Mouse (Mus musculus) hematopoietic stem cell, adult 5-6 weeks (primary cell): Measurements from ENCODE around the gene Elfn2. TPM values are rescaled to one million over a fixed set of nuclear protein-coding genes. Genes with fewer than 3 reads are reported as not detected.

Source experiments
- ATAC-seq, 2 experiments: fragments of 125-278 bp in 1 of 2; replicated peaks in 1 of 2; 2 replicates each; pipeline ENCODE4 v1.8.0; 2016 to 2017; ENCODE audit warnings: inconsistent platforms in 2 of 2, mild to moderate bottlenecking in 2 of 2, moderate number of reproducible peaks in 2 of 2, low read depth in 1 of 2, moderate TSS enrichment in 1 of 2; ENCODE audit not compliant: low FRiP score in 2 of 2, poor library complexity in 2 of 2, severe bottlenecking in 2 of 2, insufficient read depth in 1 of 2, low TSS enrichment in 1 of 2
- total RNA-seq: library from RNA; stranded (forward); fragments of 172-1452, 232-1000 nt; gene quantifications from 2 replicates; pipeline ENCODE4 v1.2.3, GENCODE M21; 2017

Gene Elfn2
- total RNA-seq, 1 experiment from 2014 or later = 0.20 TPM

- ATAC-seq = no peak
Observed at GRCm38 (mm10) chr15:78699513-78699912, 19.1 kb downstream of the Elfn2 start.

DNA sequence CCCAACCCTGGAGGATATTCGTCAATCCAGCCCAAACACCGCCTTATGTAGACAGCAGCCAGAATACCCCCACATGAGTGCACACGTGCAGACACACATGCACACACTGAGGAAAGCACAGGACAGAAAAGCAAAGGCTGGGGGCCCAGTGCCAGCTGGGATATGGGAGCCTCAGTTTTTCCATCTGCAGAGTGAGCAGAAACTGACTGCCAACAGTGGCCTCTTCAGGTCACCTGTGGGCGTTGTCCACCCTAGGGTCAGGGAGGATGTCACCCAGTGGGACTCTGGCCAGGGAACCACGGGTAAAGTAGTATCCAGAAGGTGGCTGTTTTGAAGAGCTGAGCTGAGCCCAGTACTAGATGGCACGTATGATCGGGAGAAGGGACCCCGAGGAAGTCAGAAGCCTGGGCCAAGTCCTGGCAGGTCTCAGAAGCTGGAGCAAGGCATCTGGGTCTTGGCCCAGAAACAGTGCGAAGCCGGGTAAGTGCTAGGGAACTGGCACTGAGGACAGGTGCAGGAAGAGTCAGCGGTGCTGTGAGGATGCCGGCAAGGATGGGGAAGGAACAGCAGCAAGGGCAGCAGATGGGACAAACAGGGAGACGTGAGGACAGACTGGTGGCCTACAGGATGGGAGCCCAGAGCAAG, 20.0 kb downstream of the Elfn2 start:
- ATAC-seq = no peak

DNA sequence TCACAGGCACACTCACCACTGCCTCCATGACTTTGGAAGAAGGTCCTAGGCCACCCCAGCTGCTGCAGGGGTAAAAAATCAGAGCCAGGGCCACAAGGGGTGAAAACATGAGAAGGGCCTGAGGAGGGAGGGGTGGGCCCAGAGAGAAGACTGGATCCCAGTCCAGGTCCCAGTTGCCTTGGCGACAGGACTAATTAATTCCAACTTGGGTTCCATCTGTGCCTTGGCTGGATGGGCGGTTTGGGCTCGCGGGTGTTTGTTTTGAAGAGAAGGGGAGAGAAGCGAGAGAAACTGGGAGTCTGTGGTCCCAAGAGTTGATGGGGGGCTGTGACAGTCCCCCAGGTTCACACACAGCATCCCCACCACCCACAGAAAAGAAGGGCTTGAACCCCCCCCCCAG, 20.5 kb downstream of the Elfn2 start:
- no peak for ATAC-seq

- ATAC-seq = no peak
Observed at GRCm38 (mm10) chr15:78695745-78696144, 22.8 kb downstream of the Elfn2 start.

GRCm38 (mm10) chr15:78692505-78692904, 26.1 kb downstream of the Elfn2 start:
- no peak for ATAC-seq

GRCm38 (mm10) chr15:78690716-78691115, 27.9 kb downstream of the Elfn2 start:
- ATAC-seq = peak in 1 of 2 experiments; percentile 52; a peak in 2 of 4 replicates

GRCm38 (mm10) chr15:78686910-78687309, 31.7 kb downstream of the Elfn2 start:
- ATAC-seq = no peak

GRCm38 (mm10) chr15:78684111-78684510, 34.5 kb downstream of the Elfn2 start:
- no peak for ATAC-seq

GRCm38 (mm10) chr15:78683474-78683873, 35.1 kb downstream of the Elfn2 start:
- no peak for ATAC-seq

DNA sequence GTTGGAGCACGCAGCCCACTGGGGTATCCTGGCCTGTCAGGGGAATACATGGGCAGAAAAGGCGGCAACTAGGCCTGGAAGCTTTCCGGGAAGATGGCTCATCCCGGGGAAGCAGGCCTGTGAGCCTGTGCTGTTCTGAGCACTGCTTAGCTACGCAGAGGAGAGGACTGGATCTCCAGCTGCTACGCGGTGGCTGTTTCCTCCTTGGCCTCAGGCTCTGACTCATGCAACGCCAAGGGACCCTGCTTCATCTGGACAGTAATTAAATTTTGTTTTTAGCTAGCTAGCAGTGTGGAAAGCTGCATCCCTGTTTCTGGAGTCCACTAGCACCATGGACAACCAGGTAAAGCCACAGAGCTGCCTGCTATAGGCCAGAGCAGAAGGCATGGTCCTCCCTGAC, 36.8 kb downstream of the Elfn2 start:
- ATAC-seq = no peak

- ATAC-seq = no peak
Observed at GRCm38 (mm10) chr15:78681301-78681700, 37.3 kb downstream of the Elfn2 start.

- no peak for ATAC-seq
Observed at GRCm38 (mm10) chr15:78680291-78680690, 38.3 kb downstream of the Elfn2 start.

DNA sequence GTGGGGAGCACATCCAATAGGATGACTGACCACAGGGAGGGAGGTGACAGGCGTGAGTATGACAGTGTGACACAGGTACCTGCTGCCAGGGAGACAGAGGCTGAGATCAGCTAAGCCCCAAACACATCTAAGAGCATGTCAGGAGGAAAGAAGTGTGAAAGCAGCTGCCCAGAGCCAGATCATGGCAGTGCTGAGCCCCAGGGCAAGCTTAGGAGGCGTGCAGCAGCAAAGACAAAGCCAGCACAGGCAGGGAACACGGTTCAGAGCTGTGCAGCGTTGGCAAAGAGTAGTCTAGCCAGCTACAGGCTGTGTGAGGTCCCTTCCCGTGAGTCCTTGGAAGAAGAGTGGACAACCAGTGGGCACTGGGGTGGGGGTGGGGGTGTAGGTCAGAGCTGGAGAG, 40.9 kb downstream of the Elfn2 start:
- no peak for ATAC-seq

DNA sequence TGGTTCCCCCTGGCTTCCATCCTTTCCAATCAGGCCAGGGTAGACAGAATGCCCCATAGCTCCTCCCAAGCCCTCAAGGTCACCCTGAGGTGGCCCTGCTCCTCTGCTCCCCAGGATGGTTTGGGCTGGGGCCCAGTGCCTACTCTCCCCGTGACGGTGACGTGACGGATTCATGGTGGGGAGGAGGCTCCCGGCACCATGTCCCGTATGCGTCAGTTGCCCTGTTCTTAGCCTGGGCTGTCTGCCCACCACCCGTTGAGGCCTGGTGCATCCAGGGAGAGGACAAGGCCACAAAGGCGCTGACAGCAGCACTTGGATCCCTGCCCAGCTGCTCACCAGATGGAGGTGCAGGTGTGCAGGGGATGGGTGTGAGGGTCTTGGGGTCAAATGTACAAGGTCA, 41.6 kb downstream of the Elfn2 start:
- ATAC-seq = no peak

DNA sequence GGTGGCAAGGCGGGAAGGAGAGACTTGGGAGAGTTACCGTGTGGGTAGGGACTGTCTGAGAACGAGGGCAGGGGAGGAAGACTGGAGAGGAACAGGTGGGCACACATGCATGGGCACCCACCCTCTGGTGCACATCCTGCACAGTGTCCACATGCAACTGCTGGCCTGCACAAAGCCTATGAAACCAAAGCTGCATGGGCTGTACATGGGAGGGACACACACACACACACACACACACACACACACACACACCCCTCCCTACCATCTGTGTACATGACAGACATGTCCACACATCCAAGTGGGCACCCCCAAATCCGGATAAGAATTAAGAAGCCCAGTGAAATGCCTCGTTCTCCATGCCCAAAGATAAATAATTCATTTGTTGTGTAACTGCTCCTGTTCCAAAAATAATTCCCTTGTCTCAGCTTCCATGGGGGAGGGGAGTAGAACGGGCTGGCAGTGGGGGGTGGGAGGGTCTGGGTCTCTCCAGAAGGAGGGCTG, 43.6 kb downstream of the Elfn2 start:
- ATAC-seq = no peak

- no peak for ATAC-seq
Observed at GRCm38 (mm10) chr15:78673436-78673835, 45.1 kb downstream of the Elfn2 start.

DNA sequence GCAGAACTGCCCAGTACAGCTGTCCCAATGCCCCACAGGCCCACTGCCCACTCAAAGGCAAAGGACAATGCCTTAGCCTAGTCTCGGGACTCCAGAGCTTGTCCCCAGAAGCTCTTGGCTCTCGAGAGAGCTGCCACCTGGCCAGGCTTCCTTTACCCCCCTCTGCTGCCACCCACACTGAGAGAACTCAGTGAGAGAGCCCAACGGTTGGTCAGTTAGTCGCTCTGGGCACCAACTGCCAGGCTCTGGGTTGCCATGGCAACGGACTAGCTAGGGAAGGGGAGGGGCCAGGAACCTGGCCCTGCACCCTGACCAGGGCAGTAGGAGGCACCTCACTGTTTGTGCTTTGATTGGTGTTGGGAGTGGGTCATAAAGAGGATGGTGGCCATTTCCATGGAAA, 48.2 kb downstream of the Elfn2 start:
- peak in 1 of 2 experiments; percentile 31; a peak in 2 of 4 replicates for ATAC-seq

GRCm38 (mm10) chr15:78669221-78669871, 49.2 kb downstream of the Elfn2 start:
- ATAC-seq = no peak

- ATAC-seq = no peak
Observed at GRCm38 (mm10) chr15:78664268-78664667, 54.3 kb downstream of the Elfn2 start.
